Mouse (Mus musculus) adrenal gland, adult 2 months (tissue): Measurements from ENCODE around the gene Ncf2. TPM values are rescaled to one million over a fixed set of nuclear protein-coding genes. Genes with fewer than 3 reads are reported as not detected.
A peak's percentile ranks its signal among the peaks of the same experiment; 100 is the strongest.

Experiments
- DNase-seq: peaks from one replicate; pipeline ENCODE4 v3.0.0; 2021
- polyA plus RNA-seq: library from polyadenylated mRNA; depleted of rRNA; stranded (reverse); fragments of >200 nt; gene quantifications from 2 replicates; pipeline ENCODE4 v1.2.3, GENCODE M21; 2012; rRNA removed
- total RNA-seq, 2 experiments: library from RNA; stranded (reverse); gene quantifications; 2 replicates each; pipeline ENCODE4 v1.2.3; 2021

The Ncf2 gene
- total and polyA plus RNA-seq, 3 experiments = 1.7 to 4.9 (median 4.8) TPM

DNA sequence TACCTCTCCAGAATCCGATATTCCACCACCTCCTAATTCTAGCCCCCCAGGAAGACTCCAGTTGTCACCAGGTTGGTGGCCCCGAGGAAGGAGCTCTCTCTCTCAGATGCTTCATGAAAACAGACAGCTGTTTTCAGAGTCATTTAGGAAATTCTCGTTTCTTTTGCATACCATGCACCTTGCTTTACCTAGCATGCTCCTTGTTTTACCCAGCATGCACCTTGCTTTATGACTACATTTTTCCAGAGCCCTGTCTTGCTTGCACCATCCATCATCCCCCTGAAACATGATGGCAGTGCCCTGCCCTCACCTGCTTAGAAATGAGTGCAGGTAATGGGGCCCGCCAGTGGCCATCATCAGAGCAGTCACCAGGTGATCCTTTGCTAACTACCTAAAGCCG lies 31.6 kb downstream of the Ncf2 start:
- DNase-seq = no peak

- DNase-seq = no peak
These were observed 32.3 kb downstream of the Ncf2 start for GRCm38 (mm10) chr1:152832316-152832715.

- peak; percentile 64 for DNase-seq
These were observed 35.1 kb downstream of the Ncf2 start for GRCm38 (mm10) chr1:152835061-152835460.

DNA sequence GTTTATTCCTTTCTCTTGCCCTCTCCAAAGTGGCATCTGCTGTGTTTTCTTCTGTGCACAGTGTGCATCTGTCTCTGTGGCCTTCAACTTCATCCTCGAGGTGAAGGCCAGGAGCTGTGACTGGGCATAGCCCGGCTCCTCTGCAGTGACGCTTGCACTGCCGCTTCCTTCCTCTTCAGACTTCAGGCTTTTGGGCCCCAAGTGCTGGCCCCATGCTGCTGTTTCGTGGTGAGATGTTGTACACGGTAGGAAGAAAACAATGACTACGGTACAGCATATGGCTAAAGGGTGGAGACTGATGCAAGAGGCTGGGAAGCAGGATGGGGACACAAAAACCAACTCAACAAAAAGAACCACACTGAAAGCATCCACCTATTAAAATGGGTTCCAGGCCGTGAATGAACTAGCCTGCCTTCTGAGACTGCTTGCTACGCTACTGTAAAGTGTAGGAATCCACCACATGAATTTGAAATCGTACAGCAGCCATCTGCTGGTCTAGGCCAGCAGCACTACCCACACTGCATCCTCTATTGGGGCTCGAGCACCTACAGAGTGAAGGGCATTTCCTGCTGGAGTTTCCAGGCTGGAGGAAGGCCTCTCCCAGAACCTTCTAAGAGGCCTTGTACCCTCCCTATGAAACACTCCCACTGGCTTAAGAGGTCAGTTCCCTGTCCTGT lies 38.2 kb downstream of the Ncf2 start:
- DNase-seq = no peak

- no peak for DNase-seq
These were observed 38.8 kb downstream of the Ncf2 start for GRCm38 (mm10) chr1:152838841-152839240.

DNA sequence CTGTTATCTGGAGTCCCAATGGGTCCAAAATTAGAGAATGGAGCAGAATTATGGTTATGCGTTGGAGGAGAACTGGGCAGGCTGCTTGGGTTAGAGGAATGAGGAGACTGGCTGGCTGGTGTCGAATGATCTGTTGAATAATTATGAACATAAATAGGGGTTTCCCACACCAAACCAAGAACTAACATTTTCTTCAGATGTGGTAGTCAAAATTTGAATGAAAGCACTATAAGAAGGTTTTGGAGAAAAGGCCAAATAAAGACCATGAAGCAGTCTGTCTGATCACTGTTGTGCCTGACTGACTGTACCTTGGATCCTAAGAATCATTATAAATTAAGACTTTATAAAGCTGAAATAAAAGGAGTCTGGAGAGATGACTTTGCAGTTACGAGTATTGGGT lies 40.3 kb downstream of the Ncf2 start:
- DNase-seq = no peak

- no peak for DNase-seq
These were observed 41.1 kb downstream of the Ncf2 start for GRCm38 (mm10) chr1:152841057-152841456.

GRCm38 (mm10) chr1:152844634-152845033 lies 44.6 kb downstream of the Ncf2 start:
- no peak for DNase-seq

GRCm38 (mm10) chr1:152845211-152845730 lies 45.3 kb downstream of the Ncf2 start:
- no peak for DNase-seq

DNA sequence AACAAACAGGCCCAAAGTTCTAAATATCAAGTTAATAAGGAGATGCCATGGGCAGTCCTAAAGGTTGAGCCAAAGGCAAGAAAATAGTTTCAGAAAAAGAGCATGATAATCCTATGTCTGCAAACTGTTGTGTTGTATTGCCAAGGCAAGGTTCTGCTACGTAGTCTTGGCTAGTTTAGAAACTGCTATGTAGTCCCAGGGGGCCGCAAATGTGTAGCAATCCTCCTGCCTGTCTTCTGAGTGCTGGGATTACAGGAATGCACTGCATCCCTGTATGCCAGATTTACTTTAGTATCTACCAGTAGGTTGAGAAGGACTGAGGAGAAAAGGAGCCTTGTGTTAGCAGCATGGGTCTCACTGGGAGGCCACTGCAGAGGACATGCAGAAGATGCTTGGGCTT lies 46.9 kb downstream of the Ncf2 start:
- no peak for DNase-seq

GRCm38 (mm10) chr1:152869901-152870300 lies 69.9 kb downstream of the Ncf2 start:
- no peak for DNase-seq

GRCm38 (mm10) chr1:152871031-152871430 lies 71.0 kb downstream of the Ncf2 start:
- DNase-seq = no peak

Other genes with a start within 250 kb of the Ncf2 start
- gene Apobec4, start 49.6 kb upstream of the Ncf2 start, total RNA-seq = not detected
- gene Apobec4, start 49.6 kb upstream of the Ncf2 start, polyA plus RNA-seq = not detected in 2 replicates
- gene Rgl1, start 33.8 kb upstream of the Ncf2 start, total RNA-seq = 10 to 100 TPM; 17.9 to 38.3 TPM
- 4.3 and 4.4 TPM in 2 replicates for gene Rgl1, start 33.8 kb upstream of the Ncf2 start, polyA plus RNA-seq
- gene Arpc5, start 33.7 kb upstream of the Ncf2 start, total RNA-seq = 100 to 1,000 TPM in 1 of 2 experiments, 10 to 100 TPM in 1; 89.9 to 103 TPM
- gene Arpc5, start 33.7 kb upstream of the Ncf2 start, polyA plus RNA-seq = 11.6 and 12.3 TPM in 2 replicates
- 10 to 100 TPM; 48.8 to 82.2 TPM for gene Smg7, start 102.5 kb downstream of the Ncf2 start, total RNA-seq
- 34.4 and 43.5 TPM in 2 replicates for gene Smg7, start 102.5 kb downstream of the Ncf2 start, polyA plus RNA-seq
- 1 to 10 TPM in 1 of 2 experiments, under 1 TPM in 1; 0.78 to 1.1 TPM for gene Nmnat2, start 154.8 kb downstream of the Ncf2 start, total RNA-seq
- 0.84 and 1.0 TPM in 2 replicates for gene Nmnat2, start 154.8 kb downstream of the Ncf2 start, polyA plus RNA-seq